Mouse (Mus musculus): ENCODE measurements around the gene Ccser2. TPM values are rescaled to one million over a fixed set of nuclear protein-coding genes. Genes with fewer than 3 reads are reported as not detected.

Gene Ccser2
- polyA plus RNA-seq, 1 experiment, result 12.8 TPM

DNA sequence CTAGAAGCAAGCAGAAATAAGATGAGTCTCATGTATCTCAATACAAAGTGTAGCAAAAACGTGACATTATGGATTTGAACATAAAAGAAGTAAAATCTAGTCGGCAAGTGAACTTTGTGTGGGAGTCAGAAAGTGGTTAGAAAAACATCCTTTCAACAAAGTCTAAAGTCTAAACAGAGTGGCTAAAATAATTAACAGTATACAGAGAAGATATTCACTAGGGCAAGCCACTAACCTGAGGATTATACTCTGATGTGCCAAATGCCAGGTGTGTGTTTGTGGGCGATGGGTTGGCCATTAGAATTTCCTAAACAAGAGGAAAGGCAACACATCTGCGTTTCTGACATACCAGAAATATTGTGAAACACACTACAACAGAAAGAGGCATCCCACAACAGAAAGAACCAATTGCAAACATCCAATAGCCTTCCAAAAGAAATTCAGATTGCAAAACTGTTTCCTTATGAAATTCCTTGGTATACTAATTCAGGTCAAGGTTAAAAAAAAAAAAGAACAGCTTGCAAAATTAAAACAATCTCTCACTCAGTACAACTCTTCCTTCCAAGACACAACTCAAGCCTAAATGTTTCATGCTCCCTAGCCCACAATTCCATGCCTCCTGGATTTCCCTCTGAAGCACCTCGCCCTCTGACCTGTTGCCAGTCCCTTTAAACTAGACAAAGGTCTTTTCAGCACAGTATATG, 47.1 kb downstream of the Ccser2 start:
- WGBS, result 74% methylated on average over 5 of the region's 5 CpGs
- Histone ChIP-seq H3K4me1 (ENCODE audit: control insufficient read depth, insufficient read depth, insufficient read length, low read length) (peaks cover 10% of the 10 kb centered on the region; the same call in 1 of the 2 replicates), H3K36me3 (ENCODE audit: control insufficient read depth, insufficient read depth, low read length) (peaks cover 4% of the 10 kb centered on the region), H3K27me3 (ENCODE audit: control insufficient read depth, insufficient read depth, low read length) (no peaks in the 10 kb centered on the region), H3K4me3 (ENCODE audit: low read depth, low read length) (no peak overlapping the region), H3K27ac (ENCODE audit: insufficient read depth, low read depth, low read length) (no peak overlapping the region)
- TF ChIP-seq CTCF (IDR thresholded peaks at IDR 0.05; ENCODE audit: extremely low read depth, insufficient read length, insufficient replicate concordance, low read depth, low read length) (no peak), POLR2A (IDR thresholded peaks at IDR 0.05; ENCODE audit: low read depth, low read length) (no peak)

DNA sequence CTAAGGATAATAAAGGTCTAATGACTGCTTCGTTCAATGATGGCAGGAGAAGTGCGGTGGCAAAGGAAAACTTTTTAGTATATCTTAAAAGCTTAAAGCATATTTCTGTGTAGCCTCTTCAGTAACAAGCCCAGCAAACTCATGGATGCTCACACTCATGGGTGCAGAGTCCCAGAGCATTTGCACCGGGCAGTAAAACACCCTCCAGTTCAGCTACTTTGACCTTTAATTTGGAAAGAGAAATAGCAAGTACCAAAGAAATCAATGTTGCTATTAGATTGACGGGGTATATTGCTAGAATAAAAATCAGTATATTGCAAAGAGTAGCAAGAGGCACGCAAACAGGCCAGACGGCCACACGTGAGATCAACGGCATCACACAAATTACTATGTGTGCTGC, 48.7 kb downstream of the Ccser2 start:
- H3K27me3 ChIP-seq (ENCODE audit: control insufficient read depth, insufficient read depth, low read length), result no peaks in the 10 kb centered on the region
- H3K27ac ChIP-seq (ENCODE audit: insufficient read depth, low read depth, low read length), result peak overlapping the region; percentile 43
- TF ChIP-seq POLR2A (IDR thresholded peaks at IDR 0.05; ENCODE audit: low read depth, low read length) (no peak), CTCF (IDR thresholded peaks at IDR 0.05; ENCODE audit: extremely low read depth, insufficient read length, insufficient replicate concordance, low read depth, low read length) (no peak)
- H3K4me3 ChIP-seq (ENCODE audit: low read depth, low read length), result no peak overlapping the region
- H3K4me1 ChIP-seq (ENCODE audit: control insufficient read depth, insufficient read depth, insufficient read length, low read length), result peaks cover 13% of the 10 kb centered on the region; the same call in 1 of the 2 replicates
- H3K36me3 ChIP-seq (ENCODE audit: control insufficient read depth, insufficient read depth, low read length), result peaks cover 9% of the 10 kb centered on the region
- 59% methylated on average over 8 of the region's 8 CpGs for WGBS

DNA sequence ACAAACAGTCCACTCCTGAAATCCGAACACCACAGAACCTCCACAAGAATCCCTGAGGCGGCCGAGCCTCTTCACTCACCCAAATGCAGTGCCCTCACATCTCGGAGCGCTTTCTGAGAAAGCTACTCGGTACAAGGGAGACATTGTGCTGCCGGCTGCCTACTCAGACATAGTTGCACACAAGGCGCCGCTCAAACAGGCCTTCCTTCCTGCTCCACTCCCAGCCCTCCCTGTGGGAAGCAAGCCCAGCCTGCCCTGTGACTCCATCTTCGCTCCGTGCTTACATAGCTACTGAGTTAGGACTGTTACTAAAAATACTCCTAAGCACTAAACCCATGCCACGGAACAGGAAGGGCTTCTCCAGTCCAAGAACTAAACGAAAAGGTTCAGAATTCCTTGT, 49.4 kb downstream of the Ccser2 start:
- H3K27ac ChIP-seq (ENCODE audit: insufficient read depth, low read depth, low read length), result peak overlapping the region; percentile 90
- H3K27me3 ChIP-seq (ENCODE audit: control insufficient read depth, insufficient read depth, low read length), result no peaks in the 10 kb centered on the region
- 11% methylated on average over 13 of the region's 13 CpGs for WGBS
- peaks cover 13% of the 10 kb centered on the region; the same call in 1 of the 2 replicates for H3K4me1 ChIP-seq (ENCODE audit: control insufficient read depth, insufficient read depth, insufficient read length, low read length)
- H3K4me3 ChIP-seq (ENCODE audit: low read depth, low read length), result peak overlapping the region; percentile 61
- TF ChIP-seq CTCF (IDR thresholded peaks at IDR 0.05; ENCODE audit: extremely low read depth, insufficient read length, insufficient replicate concordance, low read depth, low read length), result no peak
- TF ChIP-seq POLR2A (IDR thresholded peaks at IDR 0.05; ENCODE audit: low read depth, low read length), result peak; percentile 64; the same call in 1 of the 2 replicates
- peaks cover 10% of the 10 kb centered on the region for H3K36me3 ChIP-seq (ENCODE audit: control insufficient read depth, insufficient read depth, low read length)

DNA sequence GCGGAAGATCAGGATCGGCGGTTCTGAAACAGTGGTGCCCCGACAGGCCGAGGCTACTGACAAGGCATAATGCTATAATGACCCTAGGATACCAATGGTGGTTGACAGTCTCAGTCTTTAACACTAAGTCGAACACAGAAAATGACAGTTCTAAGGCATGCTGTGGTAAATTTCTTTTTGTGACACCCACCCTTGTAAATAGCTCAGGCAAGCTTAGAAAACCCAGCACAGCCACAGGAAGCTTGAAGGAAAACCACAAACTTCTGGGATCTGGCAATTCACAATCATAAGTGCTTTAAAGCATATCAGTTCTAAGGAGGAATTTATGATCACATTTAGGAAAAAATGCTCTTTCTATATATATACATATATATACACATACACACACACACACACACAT, 53.4 kb downstream of the Ccser2 start:
- Histone ChIP-seq H3K4me1 (ENCODE audit: control insufficient read depth, insufficient read depth, insufficient read length, low read length) (peaks cover 10% of the 10 kb centered on the region; the same call in 1 of the 2 replicates), H3K27me3 (ENCODE audit: control insufficient read depth, insufficient read depth, low read length) (no peaks in the 10 kb centered on the region), H3K27ac (ENCODE audit: insufficient read depth, low read depth, low read length) (no peak overlapping the region), H3K36me3 (ENCODE audit: control insufficient read depth, insufficient read depth, low read length) (peaks cover 15% of the 10 kb centered on the region), H3K4me3 (ENCODE audit: low read depth, low read length) (no peak overlapping the region)
- no peak for TF ChIP-seq POLR2A (IDR thresholded peaks at IDR 0.05; ENCODE audit: low read depth, low read length)
- no peak for TF ChIP-seq CTCF (IDR thresholded peaks at IDR 0.05; ENCODE audit: extremely low read depth, insufficient read length, insufficient replicate concordance, low read depth, low read length)
- WGBS, result 96% methylated on average over 6 of the region's 6 CpGs

DNA sequence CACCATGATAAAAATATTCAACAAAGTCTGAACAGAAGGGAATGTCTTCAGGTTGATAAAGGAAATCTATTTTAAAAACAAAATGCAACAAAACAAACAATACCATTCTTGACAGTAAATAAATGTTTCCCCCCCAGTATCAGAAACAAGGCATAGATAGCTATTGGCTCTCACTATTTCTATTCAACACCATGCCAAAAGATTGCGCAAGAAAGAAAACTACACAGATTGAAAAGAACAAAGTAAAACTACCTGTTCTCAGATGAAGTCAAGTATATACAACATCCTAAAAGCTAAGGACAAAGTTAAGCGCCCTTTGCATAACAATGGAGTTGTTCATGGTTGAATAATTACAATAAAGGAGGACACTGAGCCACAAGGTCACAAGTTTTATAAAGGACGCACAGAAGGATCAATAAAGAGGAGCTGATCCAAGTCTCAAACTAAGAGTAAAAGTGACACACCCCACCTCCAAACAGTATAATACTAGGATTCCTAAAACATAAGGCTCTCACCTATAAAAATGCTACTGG, 54.0 kb downstream of the Ccser2 start:
- TF ChIP-seq POLR2A (IDR thresholded peaks at IDR 0.05; ENCODE audit: low read depth, low read length) (no peak), CTCF (IDR thresholded peaks at IDR 0.05; ENCODE audit: extremely low read depth, insufficient read length, insufficient replicate concordance, low read depth, low read length) (no peak)
- H3K4me3 ChIP-seq (ENCODE audit: low read depth, low read length), result no peak overlapping the region
- no peak overlapping the region for H3K27ac ChIP-seq (ENCODE audit: insufficient read depth, low read depth, low read length)
- 84% methylated on average over 3 of the region's 3 CpGs for whole genome bisulfite sequencing
- peaks cover 7% of the 10 kb centered on the region; the same call in 1 of the 2 replicates for H3K4me1 ChIP-seq (ENCODE audit: control insufficient read depth, insufficient read depth, insufficient read length, low read length)
- peaks cover 17% of the 10 kb centered on the region for H3K36me3 ChIP-seq (ENCODE audit: control insufficient read depth, insufficient read depth, low read length)
- H3K27me3 ChIP-seq (ENCODE audit: control insufficient read depth, insufficient read depth, low read length), result no peaks in the 10 kb centered on the region

DNA sequence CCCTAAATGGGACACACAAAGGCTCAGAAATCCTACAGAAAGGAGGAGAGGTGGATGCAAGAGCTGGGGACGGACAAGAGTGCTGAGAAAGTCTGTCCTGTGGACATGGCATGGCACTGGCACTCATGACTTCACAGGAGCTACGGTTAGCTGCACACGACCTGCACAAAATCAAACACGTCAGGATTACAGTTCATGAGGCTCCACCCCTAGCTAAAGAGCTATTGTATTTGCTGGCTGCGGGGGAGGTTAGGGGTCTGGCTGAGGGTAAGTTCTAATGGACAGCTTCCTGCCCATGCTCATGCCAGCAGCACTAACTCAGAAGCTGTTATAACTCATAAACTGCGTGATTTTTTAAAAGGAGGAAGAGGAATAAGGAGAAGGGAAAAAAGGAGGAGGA, 56.8 kb downstream of the Ccser2 start:
- no peak overlapping the region for H3K4me3 ChIP-seq (ENCODE audit: low read depth, low read length)
- 70% methylated on average over 6 of the region's 6 CpGs for WGBS

DNA sequence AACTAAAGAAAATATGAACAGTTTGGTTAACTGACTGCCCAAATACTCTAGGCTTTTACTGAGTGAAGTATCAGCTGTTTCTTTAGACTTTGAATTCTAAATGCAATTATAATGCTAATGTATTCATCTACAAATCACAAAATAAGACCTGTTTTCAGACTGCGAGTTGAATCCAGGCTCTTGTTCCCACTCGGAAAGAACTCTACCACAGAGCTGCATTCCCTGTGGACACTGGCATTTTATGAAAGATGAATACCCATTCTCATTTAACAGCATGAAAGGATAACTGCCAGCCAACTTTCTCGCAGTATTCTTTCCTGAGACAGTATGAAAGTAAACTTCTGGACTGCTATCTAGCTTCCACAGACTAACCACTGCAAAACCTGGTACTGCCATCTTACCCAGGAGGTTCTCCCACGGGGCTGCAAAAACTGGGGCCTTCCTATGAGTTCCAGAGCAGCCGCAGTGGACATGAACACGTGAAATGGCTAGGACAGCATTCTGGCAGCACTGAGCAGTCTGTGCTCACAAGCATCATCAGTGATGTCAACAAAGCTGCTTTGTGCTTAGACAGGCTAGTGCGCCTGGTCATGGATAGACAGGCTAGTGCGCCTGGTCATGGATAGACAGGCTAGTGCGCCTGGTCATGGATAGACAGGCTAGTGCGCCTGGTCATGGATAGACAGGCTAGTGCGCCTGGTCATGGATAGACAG, 62.6 kb downstream of the Ccser2 start:
- no peaks in the 10 kb centered on the region for H3K27me3 ChIP-seq (ENCODE audit: control insufficient read depth, insufficient read depth, low read length)
- peaks cover 2% of the 10 kb centered on the region; the same call in 1 of the 2 replicates for H3K4me1 ChIP-seq (ENCODE audit: control insufficient read depth, insufficient read depth, insufficient read length, low read length)
- no peak overlapping the region for H3K27ac ChIP-seq (ENCODE audit: insufficient read depth, low read depth, low read length)
- WGBS, result 94% methylated on average over 11 of the region's 11 CpGs
- H3K4me3 ChIP-seq (ENCODE audit: low read depth, low read length), result no peak overlapping the region
- TF ChIP-seq CTCF (IDR thresholded peaks at IDR 0.05; ENCODE audit: extremely low read depth, insufficient read length, insufficient replicate concordance, low read depth, low read length), result no peak
- TF ChIP-seq POLR2A (IDR thresholded peaks at IDR 0.05; ENCODE audit: low read depth, low read length), result no peak
- H3K36me3 ChIP-seq (ENCODE audit: control insufficient read depth, insufficient read depth, low read length), result peaks cover 21% of the 10 kb centered on the region

More for the DNA sequence above, 56.8 kb downstream of the Ccser2 start:
- Histone ChIP-seq H3K36me3 (ENCODE audit: control insufficient read depth, insufficient read depth, low read length) (peaks cover 33% of the 10 kb centered on the region), H3K27me3 (ENCODE audit: control insufficient read depth, insufficient read depth, low read length) (no peaks in the 10 kb centered on the region), H3K27ac (ENCODE audit: insufficient read depth, low read depth, low read length) (no peak overlapping the region), H3K4me1 (ENCODE audit: control insufficient read depth, insufficient read depth, insufficient read length, low read length) (peaks cover 2% of the 10 kb centered on the region; the same call in 1 of the 2 replicates)
- TF ChIP-seq CTCF (IDR thresholded peaks at IDR 0.05; ENCODE audit: extremely low read depth, insufficient read length, insufficient replicate concordance, low read depth, low read length) (no peak), POLR2A (IDR thresholded peaks at IDR 0.05; ENCODE audit: low read depth, low read length) (no peak)
